Mouse (Mus musculus): Measurements from ENCODE around the gene Myl6. TPM values are rescaled to one million over a fixed set of nuclear protein-coding genes. Genes with fewer than 3 reads are reported as not detected.
A peak's percentile ranks its signal among the peaks of the same experiment; 100 is the strongest.
"Not testable (repeated sequence)": the region's sequence is repeated elsewhere in the genome, so short reads cannot be mapped to it uniquely, and the experiment has no call there.

The Myl6 gene
- polyA plus RNA-seq, 1 experiment from 2014 or later, result 1,001 TPM

DNA sequence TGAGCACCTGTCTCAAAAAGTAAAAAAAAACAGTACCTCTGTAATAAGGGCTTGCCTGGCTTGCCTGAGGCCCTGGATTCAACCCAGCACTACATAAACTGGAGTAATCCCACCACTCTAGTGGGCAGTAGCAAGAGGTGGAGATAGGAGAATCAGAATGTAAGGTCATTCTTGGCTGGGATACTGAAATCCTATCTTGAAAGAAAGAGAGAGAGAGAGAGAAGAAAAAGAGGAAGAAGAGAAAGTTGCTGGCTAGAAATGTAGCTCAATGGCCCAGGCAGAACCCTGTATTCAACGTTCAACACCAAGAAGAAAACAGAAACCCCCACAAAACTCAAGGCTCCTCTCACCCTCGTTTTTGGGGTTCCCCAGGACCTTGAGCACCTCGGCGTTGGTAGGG lies 2.0 kb upstream of the Myl6 start:
- H3K4me3 ChIP-seq, result no peak overlapping the region
- no peak overlapping the region for H3K4me2 ChIP-seq
- no peaks in the 10 kb centered on the region for H3K9me3 ChIP-seq
- no peak for ATAC-seq (ENCODE audit: insufficient number of reproducible peaks, insufficient read depth, low FRiP score, low TSS enrichment, low read depth)
- H3K27ac ChIP-seq, result no peak overlapping the region
- 84% methylated on average over 4 of the region's 4 CpGs for WGBS
- peaks cover 11% of the 10 kb centered on the region for H3K36me3 ChIP-seq
- H3K4me1 ChIP-seq, result peaks cover 39% of the 10 kb centered on the region
- H3K9ac ChIP-seq, result no peak overlapping the region
- H3K27me3 ChIP-seq, result no peaks in the 10 kb centered on the region

GRCm38 (mm10) chr10:128495270-128495669 lies 1.3 kb upstream of the Myl6 start:
- H3K9ac ChIP-seq, result peak overlapping the region; percentile 85
- H3K9me3 ChIP-seq, result no peaks in the 10 kb centered on the region
- peak overlapping the region; percentile 84; the same call in 1 of the 2 replicates for H3K4me3 ChIP-seq
- H3K4me2 ChIP-seq, result peak overlapping the region; percentile 79
- H3K27ac ChIP-seq, result no peak overlapping the region
- H3K4me1 ChIP-seq, result peaks cover 41% of the 10 kb centered on the region
- ATAC-seq (ENCODE audit: insufficient number of reproducible peaks, insufficient read depth, low FRiP score, low TSS enrichment, low read depth), result no peak
- peaks cover 17% of the 10 kb centered on the region for H3K36me3 ChIP-seq
- WGBS, result 81% methylated on average over 2 of the region's 2 CpGs
- no peaks in the 10 kb centered on the region for H3K27me3 ChIP-seq

DNA sequence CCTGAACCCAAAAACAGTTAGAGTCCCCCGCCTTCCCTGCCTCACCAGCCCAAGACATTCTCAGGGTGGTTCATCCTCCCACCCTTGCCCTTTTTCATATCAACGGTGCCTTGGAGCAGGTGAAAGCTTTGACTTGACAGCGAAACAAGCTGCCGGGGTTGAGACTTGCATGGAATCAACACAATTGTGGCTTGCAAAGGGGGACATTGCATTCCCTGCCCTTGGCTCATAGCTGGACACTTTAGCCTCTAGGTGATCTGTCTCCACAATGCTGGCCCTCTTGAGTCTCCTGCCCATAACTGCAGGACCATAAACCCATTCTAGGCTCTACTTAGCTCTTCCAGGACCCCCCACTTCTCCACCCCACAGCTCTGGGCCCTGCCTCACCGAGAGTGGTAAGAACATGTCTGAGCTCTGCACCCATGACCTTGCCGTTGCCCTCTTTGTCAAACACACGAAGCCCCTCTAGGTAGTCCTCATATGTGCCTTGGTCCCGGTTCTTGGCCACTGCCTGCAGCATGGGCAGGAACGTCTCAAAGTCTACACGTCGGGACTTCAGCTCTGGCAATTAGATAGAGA lies 811 bp upstream of the Myl6 start:
- Histone ChIP-seq H3K4me1 (peaks cover 46% of the 10 kb centered on the region), H3K36me3 (peaks cover 23% of the 10 kb centered on the region), H3K27ac (peak overlapping the region; percentile 98), H3K27me3 (no peaks in the 10 kb centered on the region), H3K9ac (peak overlapping the region; percentile 85), H3K9me3 (no peaks in the 10 kb centered on the region), H3K4me3 (peak overlapping the region; percentile 84), H3K4me2 (peak overlapping the region; percentile 79)
- 53% methylated on average over 11 of the region's 11 CpGs for whole genome bisulfite sequencing
- ATAC-seq (ENCODE audit: insufficient number of reproducible peaks, insufficient read depth, low FRiP score, low TSS enrichment, low read depth), result no peak

DNA sequence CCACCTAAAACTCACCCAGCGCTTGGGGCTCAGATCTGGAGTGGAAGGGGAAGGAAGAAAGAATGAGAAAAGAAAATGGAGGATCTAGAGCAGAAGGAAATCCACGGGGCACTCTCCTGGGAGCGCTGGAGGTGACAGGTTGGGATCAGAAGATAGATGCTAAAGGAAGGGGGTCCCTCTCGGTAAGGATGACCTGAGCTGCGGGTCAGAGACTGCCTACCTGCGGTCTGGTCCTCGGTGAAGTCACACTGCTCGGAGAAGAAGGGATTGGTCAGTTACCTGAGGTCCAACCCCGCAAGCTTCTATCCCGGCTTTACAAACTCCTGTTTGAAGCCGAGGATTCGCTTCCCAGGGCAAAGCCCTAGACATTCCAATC lies 638 bp downstream of the Myl6 start:
- under 1% methylated on average over 12 of the region's 12 CpGs for WGBS
- ATAC-seq (ENCODE audit: insufficient number of reproducible peaks, insufficient read depth, low FRiP score, low TSS enrichment, low read depth), result no peak; the same call in 1 of the 2 replicates
- H3K9ac ChIP-seq, result peak overlapping the region; percentile 91
- H3K4me3 ChIP-seq, result peak overlapping the region; percentile 84
- peaks cover 36% of the 10 kb centered on the region for H3K36me3 ChIP-seq
- peak overlapping the region; percentile 79 for H3K4me2 ChIP-seq
- H3K27ac ChIP-seq, result peak overlapping the region; percentile 98
- H3K27me3 ChIP-seq, result no peaks in the 10 kb centered on the region
- peaks cover 45% of the 10 kb centered on the region for H3K4me1 ChIP-seq
- no peaks in the 10 kb centered on the region for H3K9me3 ChIP-seq

- Histone ChIP-seq H3K27ac (peak overlapping the region; percentile 98), H3K27me3 (no peaks in the 10 kb centered on the region), H3K4me1 (peaks cover 40% of the 10 kb centered on the region), H3K9ac (peak overlapping the region; percentile 91), H3K9me3 (no peaks in the 10 kb centered on the region), H3K4me2 (peak overlapping the region; percentile 79), H3K36me3 (peaks cover 41% of the 10 kb centered on the region), H3K4me3 (peak overlapping the region; percentile 84)
- no peak for ATAC-seq (ENCODE audit: insufficient number of reproducible peaks, insufficient read depth, low FRiP score, low TSS enrichment, low read depth)
- WGBS, result 22% methylated on average over 12 of the region's 12 CpGs
Observed at GRCm38 (mm10) chr10:128492633-128493311, 1.2 kb downstream of the Myl6 start.

DNA sequence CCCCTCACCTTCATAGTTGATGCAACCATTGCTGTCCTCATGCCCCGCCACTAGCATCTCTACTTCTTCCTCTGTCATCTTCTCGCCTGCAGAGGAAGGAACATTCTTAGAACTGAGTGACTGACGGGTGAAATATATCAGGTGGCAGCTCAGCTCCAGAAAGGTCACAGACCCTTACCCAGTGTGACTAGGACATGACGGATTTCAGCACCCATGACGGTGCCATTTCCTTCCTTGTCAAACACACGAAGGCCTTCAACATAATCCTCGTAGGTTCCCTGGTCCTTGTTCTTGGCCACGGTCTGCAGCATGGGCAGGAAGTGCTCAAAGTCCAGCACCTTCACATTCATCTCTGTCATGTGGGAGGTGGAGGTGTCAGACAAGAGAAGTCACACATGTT lies 1.9 kb downstream of the Myl6 start:
- peak overlapping the region; percentile 91 for H3K9ac ChIP-seq
- not testable (repeated sequence) for ATAC-seq (ENCODE audit: insufficient number of reproducible peaks, insufficient read depth, low FRiP score, low TSS enrichment, low read depth); H3K27me3 ChIP-seq; H3K9me3 ChIP-seq
- H3K4me2 ChIP-seq, result peak overlapping the region; percentile 79
- WGBS, result 61% methylated on average over 8 of the region's 8 CpGs
- peaks cover 38% of the 10 kb centered on the region for H3K4me1 ChIP-seq
- H3K27ac ChIP-seq, result peak overlapping the region; percentile 98
- H3K4me3 ChIP-seq, result peak overlapping the region; percentile 84
- H3K36me3 ChIP-seq, result peaks cover 49% of the 10 kb centered on the region

- Histone ChIP-seq H3K4me2 (peak overlapping the region; percentile 79), H3K27ac (0 out of 2 replicates have a peak overlapping the region, but pooled peaks have one; percentile 1), H3K27me3 (no peaks in the 10 kb centered on the region), H3K36me3 (peaks cover 53% of the 10 kb centered on the region), H3K9me3 (no peaks in the 10 kb centered on the region), H3K4me3 (peak overlapping the region; percentile 84), H3K4me1 (peaks cover 35% of the 10 kb centered on the region), H3K9ac (peak overlapping the region; percentile 4; the same call in 1 of the 2 replicates)
- 64% methylated on average over 6 of the region's 6 CpGs for WGBS
- ATAC-seq (ENCODE audit: insufficient number of reproducible peaks, insufficient read depth, low FRiP score, low TSS enrichment, low read depth), result no peak
Observed at GRCm38 (mm10) chr10:128491495-128491894, 2.5 kb downstream of the Myl6 start.

DNA sequence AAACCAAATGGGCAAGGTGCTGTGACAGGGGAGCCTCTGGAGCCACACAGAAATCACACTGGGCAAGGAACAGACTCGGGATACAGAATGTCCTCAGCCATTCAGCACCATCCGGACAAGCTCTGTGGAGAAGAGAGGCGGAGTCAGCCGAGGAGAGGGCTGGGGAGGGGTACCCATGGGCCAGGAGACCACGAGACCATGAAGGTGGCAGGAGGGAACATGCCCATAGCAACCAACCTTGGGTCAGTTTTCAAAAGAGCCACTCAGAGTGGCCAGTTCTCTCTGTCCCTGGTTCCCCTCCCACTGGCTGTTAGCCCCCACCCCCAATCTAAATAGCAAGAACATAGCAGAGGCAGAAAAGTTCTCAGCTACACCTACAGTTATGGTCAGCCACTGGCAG lies 3.0 kb downstream of the Myl6 start:
- peak overlapping the region; percentile 79 for H3K4me2 ChIP-seq
- peaks cover 35% of the 10 kb centered on the region for H3K4me1 ChIP-seq
- H3K36me3 ChIP-seq, result peaks cover 59% of the 10 kb centered on the region
- ATAC-seq (ENCODE audit: insufficient number of reproducible peaks, insufficient read depth, low FRiP score, low TSS enrichment, low read depth), result no peak
- H3K9me3 ChIP-seq, result no peaks in the 10 kb centered on the region
- peak overlapping the region; percentile 84; the same call in 1 of the 2 replicates for H3K4me3 ChIP-seq
- no peaks in the 10 kb centered on the region for H3K27me3 ChIP-seq
- WGBS, result 51% methylated on average over 5 of the region's 5 CpGs
- no peak overlapping the region for H3K9ac ChIP-seq
- H3K27ac ChIP-seq, result no peak overlapping the region

- H3K4me3 ChIP-seq, result no peak overlapping the region; the same call in 1 of the 2 replicates
- H3K27ac ChIP-seq, result peak overlapping the region; percentile 28; the same call in 1 of the 2 replicates
Observed at GRCm38 (mm10) chr10:128490232-128490631, 3.7 kb downstream of the Myl6 start.

DNA sequence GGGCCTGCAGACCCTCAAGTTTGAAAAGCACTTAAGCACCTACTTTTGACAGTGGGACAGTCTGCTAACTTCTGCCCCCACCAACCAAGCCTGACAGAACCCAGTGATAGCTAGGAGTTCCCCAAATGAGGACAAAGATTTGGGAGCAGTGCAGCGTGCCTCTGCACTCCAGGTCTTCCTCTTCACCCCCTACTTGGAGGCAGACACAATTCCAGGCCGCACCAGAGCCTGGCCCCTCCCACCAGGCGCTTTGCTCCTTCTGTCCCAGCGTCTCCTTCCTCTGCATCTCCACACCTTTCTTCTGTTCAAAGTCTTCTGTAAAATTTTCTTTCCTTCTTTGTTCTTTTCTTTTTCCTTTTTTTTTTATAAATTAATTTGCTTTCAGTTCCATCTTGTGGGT lies 4.2 kb downstream of the Myl6 start:
- Histone ChIP-seq H3K4me1 (peaks cover 29% of the 10 kb centered on the region), H3K4me2 (no peak overlapping the region), H3K27me3 (no peaks in the 10 kb centered on the region), H3K36me3 (peaks cover 69% of the 10 kb centered on the region), H3K27ac (peak overlapping the region; percentile 34; the same call in 1 of the 2 replicates), H3K9ac (peak overlapping the region; percentile 46), H3K9me3 (no peaks in the 10 kb centered on the region), H3K4me3 (no peak overlapping the region; the same call in 1 of the 2 replicates)
- ATAC-seq (ENCODE audit: insufficient number of reproducible peaks, insufficient read depth, low FRiP score, low TSS enrichment, low read depth), result no peak
- WGBS, result 59% methylated on average over 4 of the region's 4 CpGs

More at GRCm38 (mm10) chr10:128490232-128490631, 3.7 kb downstream of the Myl6 start:
- peaks cover 66% of the 10 kb centered on the region for H3K36me3 ChIP-seq
- no peaks in the 10 kb centered on the region for H3K27me3 ChIP-seq
- WGBS, result 57% methylated on average over 5 of the region's 5 CpGs
- ATAC-seq (ENCODE audit: insufficient number of reproducible peaks, insufficient read depth, low FRiP score, low TSS enrichment, low read depth), result no peak
- peaks cover 34% of the 10 kb centered on the region for H3K4me1 ChIP-seq
- no peaks in the 10 kb centered on the region for H3K9me3 ChIP-seq
- H3K4me2 ChIP-seq, result no peak overlapping the region
- peak overlapping the region; percentile 46 for H3K9ac ChIP-seq

- Histone ChIP-seq H3K4me1 (peaks cover 25% of the 10 kb centered on the region), H3K36me3 (peaks cover 73% of the 10 kb centered on the region), H3K9me3 (no peaks in the 10 kb centered on the region), H3K27me3 (no peaks in the 10 kb centered on the region), H3K4me3 (no peak overlapping the region), H3K4me2 (no peak overlapping the region), H3K27ac (0 out of 2 replicates have a peak overlapping the region, but pooled peaks have one; percentile 34), H3K9ac (no peak overlapping the region; the same call in 1 of the 2 replicates)
- WGBS, result 72% methylated on average over 5 of the region's 5 CpGs
- ATAC-seq (ENCODE audit: insufficient number of reproducible peaks, insufficient read depth, low FRiP score, low TSS enrichment, low read depth), result no peak
Observed at GRCm38 (mm10) chr10:128489380-128489779, 4.6 kb downstream of the Myl6 start.

DNA sequence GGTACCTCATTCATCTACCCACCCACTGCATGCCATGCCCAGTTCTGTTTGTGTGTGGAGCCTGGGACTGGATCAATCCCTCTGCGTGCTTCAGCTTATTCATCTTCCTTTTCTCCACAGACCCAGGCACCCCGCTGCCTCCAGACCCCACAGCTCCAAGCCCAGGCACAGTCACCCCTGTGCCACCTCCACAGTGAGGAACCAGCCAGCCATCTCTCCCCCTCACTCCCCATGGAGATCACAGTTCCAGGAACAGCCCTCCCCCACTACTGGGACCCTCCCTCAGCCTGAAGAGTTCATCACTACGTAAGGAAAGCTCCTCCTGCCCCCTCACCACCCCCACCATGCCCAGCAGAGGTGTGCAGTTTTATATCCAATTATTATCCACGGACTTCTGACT lies 5.2 kb downstream of the Myl6 start:
- peaks cover 79% of the 10 kb centered on the region for H3K36me3 ChIP-seq
- H3K27ac ChIP-seq, result no peak overlapping the region

More for the DNA sequence above, 5.2 kb downstream of the Myl6 start:
- Histone ChIP-seq H3K27me3 (no peaks in the 10 kb centered on the region), H3K9me3 (no peaks in the 10 kb centered on the region), H3K4me3 (no peak overlapping the region), H3K4me1 (peaks cover 25% of the 10 kb centered on the region), H3K9ac (no peak overlapping the region), H3K4me2 (no peak overlapping the region)
- WGBS, result 81% methylated on average over 4 of the region's 4 CpGs
- ATAC-seq (ENCODE audit: insufficient number of reproducible peaks, insufficient read depth, low FRiP score, low TSS enrichment, low read depth), result no peak
